Mouse (Mus musculus) layer of hippocampus, postnatal 14 days (tissue): ENCODE data around the gene Pcnx2. TPM values are rescaled to one million over a fixed set of nuclear protein-coding genes. Genes with fewer than 3 reads are reported as not detected.

ENCODE experiments used
- DNase-seq, 2 experiments: peaks; one replicate each; pipeline ENCODE4 v3.0.0; 2021 to 2022; ENCODE audit warnings: low spot score in 2 of 2, mixed read lengths in 1 of 2
- total RNA-seq, 2 experiments: library from RNA; stranded (reverse); gene quantifications; 2 replicates each; pipeline ENCODE4 v1.2.3; 2021

The Pcnx2 gene
- total RNA-seq, 2 experiments from 2014 or later: 56.1 to 65.9 TPM

DNA sequence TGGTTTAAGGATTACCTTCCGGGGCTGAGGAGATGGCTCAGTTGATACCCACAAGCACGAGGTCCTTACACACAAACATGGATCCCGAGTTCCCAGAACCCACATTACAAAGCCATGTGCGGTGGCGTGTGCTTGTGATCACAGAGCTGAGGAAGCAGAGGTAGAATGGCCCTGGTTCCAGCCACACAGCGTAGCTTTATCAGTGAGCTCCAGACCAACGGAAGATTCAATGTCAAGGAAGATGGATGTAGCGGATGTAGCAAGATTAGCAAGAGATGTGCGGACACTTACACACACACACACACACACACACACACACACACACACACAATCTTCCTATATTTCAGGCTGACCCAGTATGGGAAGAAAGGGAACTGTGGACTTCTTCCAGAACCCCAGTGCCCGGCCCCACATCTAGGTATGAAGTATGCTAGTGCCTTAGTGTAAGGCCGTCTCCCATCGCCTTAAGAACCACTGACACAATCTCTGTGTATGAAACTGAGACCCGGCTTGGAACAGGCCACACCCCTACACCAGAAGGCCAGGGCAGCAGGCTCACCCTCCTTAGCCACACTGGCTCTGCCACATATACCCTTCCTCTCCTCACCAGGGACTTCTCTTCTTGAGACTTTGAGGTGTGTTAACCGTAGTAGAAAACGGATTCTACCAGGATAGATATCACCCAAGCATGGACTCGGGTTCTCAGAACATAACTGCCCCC is 134.9 kb downstream of the Pcnx2 start:
- DNase-seq: no peak

- DNase-seq: no peak
Measured at GRCm38 (mm10) chr8:125759022-125759421, 139.1 kb downstream of the Pcnx2 start.

- no peak for DNase-seq
Measured at GRCm38 (mm10) chr8:125757106-125757496, 141.0 kb downstream of the Pcnx2 start.

DNA sequence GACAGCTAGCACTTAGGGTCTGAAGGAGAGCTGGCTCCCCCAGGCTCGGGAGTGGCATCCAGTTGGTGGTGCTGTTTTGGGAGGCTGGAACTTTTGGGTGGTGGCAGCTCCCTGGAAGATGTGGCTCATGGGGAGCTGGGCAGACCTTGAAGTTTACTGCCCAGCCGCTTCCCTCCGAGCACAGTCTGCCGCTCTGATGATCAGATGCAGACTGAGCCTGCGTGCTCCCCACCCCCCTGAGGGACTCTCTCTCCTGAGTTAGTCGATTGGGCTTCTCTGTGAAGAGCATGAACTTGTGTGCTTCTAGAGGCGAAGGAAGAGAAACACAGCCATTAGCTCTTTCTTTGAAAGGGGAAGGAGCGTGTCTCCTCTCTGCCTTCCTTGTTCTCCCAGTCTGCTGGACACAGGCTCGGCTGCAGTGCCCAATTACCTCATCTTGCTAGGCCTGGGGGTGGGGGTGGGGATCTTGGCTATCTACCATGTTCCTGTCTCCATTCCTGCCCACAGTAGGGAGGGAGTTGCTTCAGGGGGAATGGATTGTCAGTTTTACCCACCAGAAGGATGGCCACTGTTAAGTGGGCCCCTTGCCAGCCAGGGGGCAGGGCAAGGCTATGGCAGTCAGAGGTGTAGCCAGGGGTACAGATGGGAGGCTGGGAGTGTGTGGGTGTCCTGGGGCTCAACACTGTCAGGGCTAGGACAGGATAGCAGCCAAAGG is 141.6 kb downstream of the Pcnx2 start:
- DNase-seq: peak in 1 of 2 experiments; percentile 21

DNA sequence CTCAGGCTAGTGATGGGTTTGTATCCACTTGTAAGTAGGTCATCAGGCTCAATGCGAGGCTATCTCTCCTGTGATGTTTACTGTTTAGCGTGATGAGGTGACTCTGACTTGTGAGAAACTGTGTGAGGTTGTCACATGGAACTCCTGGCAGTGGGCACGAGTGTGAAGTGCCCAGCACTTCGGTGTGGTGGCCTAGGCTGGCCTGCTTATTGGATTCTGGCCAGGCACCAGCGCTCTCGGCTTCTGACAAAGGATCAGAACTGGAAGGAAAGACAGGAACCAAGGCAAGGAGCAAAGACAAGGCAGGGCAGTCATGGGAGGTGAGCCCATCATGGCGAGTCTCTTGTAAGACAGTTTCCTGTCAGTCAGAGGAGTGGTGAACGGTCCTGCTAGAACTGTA is 142.2 kb downstream of the Pcnx2 start:
- DNase-seq: no peak

GRCm38 (mm10) chr8:125750846-125751245 is 147.3 kb downstream of the Pcnx2 start:
- DNase-seq: no peak

DNA sequence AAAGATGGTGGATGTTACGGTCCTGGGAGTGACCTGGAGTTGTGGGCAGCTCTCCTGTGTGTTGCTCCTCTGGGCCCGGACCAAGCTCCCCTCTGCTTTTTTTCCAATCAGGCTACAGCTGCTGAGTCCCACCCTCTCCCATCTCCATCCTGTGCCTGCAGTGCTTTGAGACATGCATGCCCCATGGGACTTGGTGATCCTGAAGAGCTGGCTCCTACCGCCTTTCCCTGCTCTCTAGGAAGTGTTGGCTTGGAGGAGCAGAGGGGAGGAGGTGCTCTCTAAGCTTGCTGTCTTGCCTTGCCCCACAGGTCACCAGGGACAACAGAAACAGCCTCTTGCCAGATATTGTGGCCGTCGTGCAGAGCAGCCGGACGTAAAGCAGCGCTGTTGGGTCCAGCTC is 150.7 kb downstream of the Pcnx2 start:
- DNase-seq: no peak

- DNase-seq: no peak
Measured at GRCm38 (mm10) chr8:125744914-125745576, 153.1 kb downstream of the Pcnx2 start.

- DNase-seq: no peak
Measured at GRCm38 (mm10) chr8:125742406-125742805, 155.7 kb downstream of the Pcnx2 start.

DNA sequence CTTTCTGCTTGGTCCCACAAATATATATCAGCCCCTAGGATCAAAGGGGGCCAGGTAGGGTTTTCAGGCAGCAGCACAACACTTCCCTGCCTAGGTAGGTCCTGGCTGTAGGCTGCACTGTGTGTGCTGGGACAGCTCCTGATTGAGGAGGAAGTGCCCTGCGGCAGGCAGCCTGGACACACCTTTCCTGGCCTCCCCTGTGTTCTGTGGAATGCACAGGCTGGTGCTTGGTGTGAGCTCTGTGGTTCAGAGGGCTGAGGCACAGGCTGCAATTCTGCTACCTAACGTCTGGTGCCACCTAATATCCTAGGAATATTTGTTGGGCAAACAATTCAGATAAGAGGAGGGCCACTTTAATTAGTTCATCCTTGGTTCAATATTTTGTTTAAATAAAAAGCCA is 156.3 kb downstream of the Pcnx2 start:
- no peak for DNase-seq

GRCm38 (mm10) chr8:125741377-125741776 is 156.7 kb downstream of the Pcnx2 start:
- no peak for DNase-seq

DNA sequence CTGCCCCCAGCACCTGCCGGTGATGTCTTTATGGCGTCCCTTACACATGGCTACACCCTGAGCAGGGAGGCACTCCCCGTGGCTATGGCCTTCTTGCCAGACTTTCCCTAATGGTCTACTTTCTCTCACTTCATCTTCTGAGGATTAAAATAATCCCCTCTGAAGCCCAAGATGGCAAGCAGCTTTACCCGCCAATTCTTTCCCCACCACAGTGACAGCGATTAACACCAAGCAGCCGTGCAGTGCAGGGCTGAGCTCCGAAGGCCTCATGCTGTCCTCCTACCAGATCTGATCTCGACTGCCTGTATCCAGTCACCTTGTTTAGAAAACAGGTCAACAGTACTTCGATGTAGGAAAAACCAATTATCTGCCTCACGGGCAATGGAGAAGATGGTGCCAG is 157.5 kb downstream of the Pcnx2 start:
- no peak for DNase-seq

DNA sequence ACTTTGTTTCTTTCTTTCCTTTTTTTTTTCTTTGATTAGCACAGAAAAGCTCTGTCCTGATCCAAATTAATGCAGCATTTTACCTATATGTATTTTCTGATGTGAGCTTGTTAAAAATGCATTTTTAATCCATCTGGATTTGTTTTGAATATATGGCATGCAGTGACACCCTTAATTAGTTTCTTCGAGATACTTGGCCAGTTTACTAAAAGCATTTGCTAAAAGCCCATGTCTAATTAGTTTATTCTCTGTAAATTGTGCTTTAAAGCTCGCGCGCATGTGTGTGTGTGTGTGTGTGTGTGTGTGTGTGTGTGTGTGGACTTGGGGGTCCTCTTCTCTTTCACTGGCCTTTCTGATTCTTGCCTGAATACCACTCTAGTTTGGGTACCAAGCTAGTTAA is 159.2 kb downstream of the Pcnx2 start:
- no peak for DNase-seq

GRCm38 (mm10) chr8:125733964-125734956 is 163.9 kb downstream of the Pcnx2 start:
- DNase-seq: peak; percentile 81 to 88

DNA sequence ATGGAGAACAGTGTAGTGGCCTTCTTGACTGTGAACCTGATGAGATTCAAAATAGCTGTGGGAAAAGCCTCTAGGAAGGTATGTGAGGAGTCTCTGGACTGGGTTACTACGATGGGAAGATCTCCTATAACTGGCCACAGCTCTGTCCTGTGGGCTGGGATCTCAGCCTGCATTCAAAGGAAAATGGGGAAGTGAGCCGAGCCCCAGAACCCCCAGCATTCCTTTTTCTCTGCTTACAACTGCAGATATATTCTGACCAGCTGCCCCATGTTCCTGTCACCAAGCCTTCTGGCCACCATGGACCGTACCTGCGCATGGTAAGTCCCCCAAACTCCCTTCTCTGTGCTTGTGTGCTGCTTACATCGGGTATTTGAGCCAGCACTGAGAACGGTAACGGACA is 168.4 kb downstream of the Pcnx2 start, which contains the start of gene Ntpcr:
Ntpcr (plus strand) TSS at position 218 of the 400 bp plus-strand sequence.
- DNase-seq: no peak

DNA sequence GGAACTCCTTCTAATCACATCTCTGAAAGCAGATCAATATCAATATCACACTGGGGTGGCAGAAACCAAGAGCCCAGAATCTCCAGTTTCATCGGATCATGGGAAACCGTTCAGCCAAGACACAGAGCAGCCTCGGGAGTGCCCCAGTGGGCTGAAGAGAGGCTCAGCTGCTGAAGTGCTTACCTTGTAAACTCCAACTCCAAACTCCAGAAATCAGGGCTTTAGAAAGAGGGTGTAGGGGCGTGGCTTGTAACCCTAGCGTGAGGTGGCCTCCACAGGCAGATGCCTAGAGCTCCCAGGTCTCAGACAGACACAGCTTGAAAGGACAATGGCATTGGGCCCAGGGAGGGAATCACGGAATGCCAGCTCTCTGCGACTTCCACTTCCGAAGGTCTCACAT is 170.3 kb downstream of the Pcnx2 start:
- no peak for DNase-seq

- DNase-seq: no peak
Measured at GRCm38 (mm10) chr8:125726986-125727385, 171.1 kb downstream of the Pcnx2 start.

GRCm38 (mm10) chr8:125726143-125726542 is 172.0 kb downstream of the Pcnx2 start:
- DNase-seq: no peak

DNA sequence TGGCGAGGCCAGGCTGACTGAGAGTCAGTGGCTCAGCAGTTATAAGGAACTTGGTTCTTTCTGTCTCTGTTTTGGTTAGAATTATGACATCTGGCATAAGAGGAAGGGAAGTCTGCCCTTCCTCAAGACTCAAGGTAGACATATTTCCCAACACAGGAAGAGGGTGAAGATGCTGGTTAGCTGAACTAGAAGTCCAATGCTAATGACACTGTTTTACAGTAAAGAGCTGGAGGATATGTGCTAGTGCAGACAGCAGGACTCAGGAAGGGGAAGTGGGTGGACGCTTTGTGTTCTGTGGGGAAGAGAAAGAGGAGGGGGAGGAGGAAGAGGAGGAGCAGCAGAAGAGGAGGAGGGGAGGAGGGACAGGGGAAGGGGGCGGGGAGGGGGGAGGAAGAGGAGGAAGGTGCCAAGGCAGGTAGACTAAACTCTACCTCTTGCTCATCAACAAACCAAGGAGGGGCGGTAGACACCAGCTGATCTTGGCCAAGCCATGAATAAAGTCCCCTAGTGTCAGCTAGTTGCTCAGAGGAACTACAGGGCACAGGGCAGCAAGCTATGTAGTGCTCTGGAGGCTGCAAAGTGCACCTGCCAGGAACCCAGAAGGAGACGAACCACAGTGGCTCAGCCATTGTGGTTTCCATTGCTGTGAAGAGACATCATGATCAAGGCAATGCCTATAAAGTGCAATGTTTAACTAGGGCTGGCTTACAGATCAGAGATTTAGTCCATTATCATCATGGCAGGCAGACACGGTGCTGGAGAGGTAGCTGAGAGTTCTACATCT is 172.9 kb downstream of the Pcnx2 start:
- DNase-seq: no peak

GRCm38 (mm10) chr8:125723437-125723836 is 174.7 kb downstream of the Pcnx2 start:
- DNase-seq: no peak
